Mouse (Mus musculus) G1E (cell line): ENCODE measurements around the gene Lrp10.

Experiments
- CTCF ChIP-seq: IDR thresholded peaks from 2 replicates; pipeline ENCODE4 v1.5.1; 2012; ENCODE audit warnings: low read depth, low read length, inconsistent platforms, mixed read lengths
- TAL1 ChIP-seq: conservative IDR thresholded peaks from 2 replicates; pipeline ENCODE4 v1.6.1; 2012; ENCODE audit warnings: low read depth, low read length, inconsistent platforms, mixed read lengths

DNA sequence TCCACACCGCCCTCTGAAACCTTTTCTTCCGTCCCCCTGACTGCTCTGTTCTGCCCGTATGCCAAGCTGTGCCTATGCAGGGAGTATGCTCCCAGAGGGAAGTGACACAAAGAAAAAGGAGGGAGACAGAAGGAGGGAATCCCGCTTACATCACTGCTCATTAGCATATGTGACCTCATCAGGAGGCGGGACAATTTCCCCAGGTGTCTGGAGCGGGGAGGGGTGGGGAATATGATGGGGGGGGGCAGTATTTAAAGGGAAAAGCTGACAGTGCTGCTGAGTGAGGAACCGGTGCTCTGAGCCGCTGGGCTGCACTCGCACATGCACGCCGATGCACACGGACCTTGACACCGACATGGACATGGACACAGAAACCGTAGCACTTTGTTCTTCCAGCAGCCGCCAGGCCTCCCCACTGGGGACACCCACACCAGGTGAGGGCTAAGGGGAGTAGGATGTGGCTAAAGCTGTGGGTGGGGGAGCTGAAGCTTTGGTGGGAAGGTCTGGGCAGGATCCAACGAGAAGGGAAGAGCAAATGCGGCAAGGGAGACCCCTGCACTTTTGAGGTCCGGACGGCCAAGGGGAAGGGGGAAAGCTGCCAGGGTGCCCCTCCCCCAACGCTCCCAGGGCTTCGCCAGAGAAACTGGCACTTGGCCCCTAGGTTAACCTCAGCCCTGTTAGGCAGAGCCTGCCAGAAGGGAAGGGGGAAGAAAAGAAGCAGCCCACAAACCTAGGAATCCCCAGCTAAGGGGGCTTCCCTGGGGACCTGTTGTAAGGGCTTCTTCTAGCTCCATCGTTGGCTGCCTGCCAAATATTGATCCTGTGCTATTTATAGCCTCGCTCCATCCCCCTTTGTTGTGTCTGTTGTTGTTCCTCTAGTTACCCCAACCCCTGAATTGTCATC is 12.3 kb downstream of the Lrp10 start, which contains the start of gene Rem2:
- TF ChIP-seq TAL1 (no peak), CTCF (no peak)
